Mouse (Mus musculus): ENCODE data around the gene Slc7a11.

DNA sequence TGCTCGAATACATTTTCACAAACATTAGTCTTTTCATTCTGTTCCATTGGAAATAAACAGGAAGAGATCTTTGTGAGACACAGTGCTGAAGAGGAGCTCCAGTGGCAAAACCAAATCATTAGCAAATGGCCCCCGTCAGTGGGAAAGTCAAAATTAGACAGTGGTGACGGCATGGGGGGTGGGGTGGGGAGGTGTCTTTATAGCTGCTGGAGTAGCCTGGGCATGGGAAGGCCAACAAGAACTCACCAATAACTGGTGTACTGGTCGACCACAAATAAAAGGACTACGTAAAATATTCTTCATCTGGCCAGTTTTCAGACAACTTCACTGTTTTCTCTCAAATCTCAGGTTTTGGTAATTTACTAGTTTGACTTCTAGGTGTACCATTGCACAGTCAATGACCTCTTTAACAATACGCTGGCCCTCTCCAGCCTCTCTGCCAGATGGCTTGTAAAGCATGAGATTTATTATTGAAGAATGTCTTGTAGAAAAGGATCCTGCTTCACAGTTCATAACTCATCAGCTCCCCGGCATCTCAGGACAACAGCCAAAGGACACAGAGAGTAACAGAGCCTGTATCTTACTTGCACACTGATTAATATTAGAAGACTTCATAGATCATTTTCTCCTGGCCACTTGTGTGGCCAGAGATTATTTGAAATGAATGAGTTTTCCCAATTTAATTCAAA lies 348.9 kb downstream of the Slc7a11 start:
- TF ChIP-seq CTCF (IDR thresholded peaks at IDR 0.05; ENCODE audit: low read depth, low read length): no peak
- TF ChIP-seq GATA1 (IDR thresholded peaks at IDR 0.05; ENCODE audit: borderline replicate concordance, low read length): no peak
